Comparison of ENCODE assay signal across 12 mouse cellular contexts in genomic region chr2:160744823-160745210, GRCm38 (mm10). TPM values are rescaled to one million over a fixed set of nuclear protein-coding genes. Genes with fewer than 3 reads are reported as not detected.
DNase-seq lines count a peak whose midpoint lies in the region; ATAC-seq and TF ChIP-seq lines count a peak whose summit lies in the region.
"Had no signal": no experiment of that assay in that cellular context is flagged by ENCODE, and none has a peak within 500 bp of the region (broad histone marks: within the 10 kb centered on the region; RNA-seq: fewer than 3 reads in every experiment).

No protein-coding gene starts in this region.

- TF ChIP-seq EP300 in lung, postnatal 0 days (IDR thresholded peaks at IDR 0.05) = no peak

- 79% methylated on average over 5 of the region's 5 CpGs for WGBS in hindbrain, postnatal 0 days
- WGBS in hindbrain, embryonic 12.5 days = 89% methylated on average over 5 of the region's 5 CpGs
- WGBS in lung, postnatal 0 days = 52% methylated on average over 5 of the region's 5 CpGs

- H3K27me3 ChIP-seq in hindbrain, postnatal 0 days (ENCODE audit: insufficient read depth, low read length) = no peaks in the 10 kb centered on the region
- H3K27me3 ChIP-seq in hindbrain, embryonic 12.5 days = no peaks in the 10 kb centered on the region
- H3K27me3 ChIP-seq in lung, postnatal 0 days (replicated peaks; ENCODE audit: insufficient read depth, low read length) = no peaks in the 10 kb centered on the region

- no peak overlapping the region for H3K9ac ChIP-seq in hindbrain, postnatal 0 days (replicated peaks; ENCODE audit: low read length)
- H3K9ac ChIP-seq in hindbrain, embryonic 12.5 days = no peak overlapping the region
- no peak overlapping the region for H3K9ac ChIP-seq in lung, postnatal 0 days (replicated peaks; ENCODE audit: low read depth)
- H3K9ac ChIP-seq: liver, embryonic 14.5 days had no signal

- H3K4me1 ChIP-seq in hindbrain, postnatal 0 days (ENCODE audit: insufficient read depth, low read length) = peaks cover 19% of the 10 kb centered on the region
- peaks cover 28% of the 10 kb centered on the region for H3K4me1 ChIP-seq in hindbrain, embryonic 12.5 days
- peaks cover 39% of the 10 kb centered on the region for H3K4me1 ChIP-seq in lung, postnatal 0 days (ENCODE audit: insufficient read depth, low read depth, low read length)

- H3K4me2 ChIP-seq in hindbrain, postnatal 0 days (ENCODE audit: low read depth, low read length) = no peak overlapping the region
- no peak overlapping the region for H3K4me2 ChIP-seq in hindbrain, embryonic 12.5 days (replicated peaks)
- no peak overlapping the region for H3K4me2 ChIP-seq in lung, postnatal 0 days (replicated peaks; ENCODE audit: low read depth, low read length)

- H3K27ac ChIP-seq in hindbrain, postnatal 0 days = 0 out of 2 replicates have a peak overlapping the region, but pooled peaks have one; percentile 27
- H3K27ac ChIP-seq in hindbrain, embryonic 12.5 days = no peak overlapping the region
- peak overlapping the region; percentile 15 for H3K27ac ChIP-seq in lung, postnatal 0 days (ENCODE audit: low read length)
- H3K27ac ChIP-seq: embryonic facial prominence, embryonic 10.5 days; liver, embryonic 14.5 days had no signal

- H3K9me3 ChIP-seq in hindbrain, postnatal 0 days (ENCODE audit: low read length) = no peaks in the 10 kb centered on the region
- no peaks in the 10 kb centered on the region for H3K9me3 ChIP-seq in hindbrain, embryonic 12.5 days (replicated peaks)
- H3K9me3 ChIP-seq in lung, postnatal 0 days (ENCODE audit: low read length) = no peaks in the 10 kb centered on the region
- H3K9me3 ChIP-seq: embryonic facial prominence, embryonic 10.5 days; G1E had no signal

- TF ChIP-seq CTCF in hindbrain, postnatal 0 days (IDR thresholded peaks at IDR 0.05; ENCODE audit: low read depth) = no peak
- no peak for TF ChIP-seq CTCF in lung, postnatal 0 days (IDR thresholded peaks at IDR 0.05)

- peak; percentile 82 for DNase-seq in adrenal gland, adult 2 months
- no peak for DNase-seq in adrenal gland, postnatal 4 days (ENCODE audit: low spot score in 2 of 2)
- no peak for DNase-seq in hindbrain, postnatal 0 days (ENCODE audit: low spot score)
- DNase-seq in lung, postnatal 0 days (ENCODE audit: low spot score) = peak; percentile 46
- DNase-seq in lung, postnatal 36 days = no peak
- peak; percentile 74 to 84 for DNase-seq in adrenal gland, postnatal 36 days
- DNase-seq in layer of hippocampus, postnatal 10 days (ENCODE audit: low spot score in 2 of 2) = no peak

- no peak overlapping the region for H3K4me3 ChIP-seq in hindbrain, postnatal 0 days (ENCODE audit: low read length)
- H3K4me3 ChIP-seq in hindbrain, embryonic 12.5 days = no peak overlapping the region
- H3K4me3 ChIP-seq in lung, postnatal 0 days (ENCODE audit: low read depth, low read length) = no peak overlapping the region
- H3K4me3 ChIP-seq: embryonic facial prominence, embryonic 10.5 days had no signal

- no peak for ATAC-seq in hindbrain, postnatal 0 days
- no peak for ATAC-seq in hindbrain, embryonic 12.5 days (ENCODE audit: low FRiP score)
- peak; percentile 25; the same call in 1 of the 2 replicates for ATAC-seq in lung, postnatal 0 days
- ATAC-seq: intestine, postnatal 0 days had no signal

- H3K36me3 ChIP-seq in hindbrain, postnatal 0 days (ENCODE audit: insufficient read depth, low read length) = peaks cover 23% of the 10 kb centered on the region
- peaks cover 54% of the 10 kb centered on the region for H3K36me3 ChIP-seq in hindbrain, embryonic 12.5 days
- peaks cover 15% of the 10 kb centered on the region for H3K36me3 ChIP-seq in lung, postnatal 0 days (ENCODE audit: insufficient read depth, low read length)

RNA-seq across cellular contexts. Expression of gene Plcg1, which starts 13.7 kb away (rescaled TPM):
- 10 to 100 TPM; 49.1 to 52.3 TPM for total RNA-seq in adrenal gland, adult 2 months (2021)
- 28.3 and 61.1 TPM in 2 replicates for polyA plus RNA-seq in adrenal gland, adult 2 months (2012; rRNA removed)
- 100 to 1,000 TPM; 132 TPM for total RNA-seq in adrenal gland, postnatal 4 days (2021)
- total RNA-seq in hindbrain, postnatal 0 days (2014; rRNA removed) = 111 and 185 TPM in 2 replicates
- polyA plus RNA-seq in hindbrain, postnatal 0 days (2015; fragmentation: Nextera tagmentation; extraction: Ambion mirVana) = 39.8 and 40.5 TPM in 2 replicates
- 119 and 122 TPM in 2 replicates for polyA plus RNA-seq in hindbrain, embryonic 12.5 days (2016; fragmentation: Nextera tagmentation; extraction: Ambion mirVana)
- polyA plus RNA-seq in lung, postnatal 0 days (2015; fragmentation: Nextera tagmentation; extraction: Ambion mirVana) = 34.8 and 36.4 TPM in 2 replicates
- 10 to 100 TPM; 51.7 to 62.2 TPM for total RNA-seq in adrenal gland, postnatal 36 days (2021)
- total RNA-seq in layer of hippocampus, postnatal 10 days (2021) = 100 to 1,000 TPM; 121 to 137 TPM

Comparison
In these comparisons a context has a peak if more than half of its experiments do, and no peak if none do; other contexts are left out.
1. DNase-seq: peak in adrenal gland, adult 2 months (single experiment), lung, postnatal 0 days (single experiment) and adrenal gland, postnatal 36 days (2 of 2); none in adrenal gland, postnatal 4 days (0 of 2), hindbrain, postnatal 0 days (single experiment), lung, postnatal 36 days (single experiment) and layer of hippocampus, postnatal 10 days (0 of 2).